Mouse (Mus musculus) cerebellum, adult 18-20 months (tissue): ENCODE measurements around the gene Amy2a4.
"Not testable (repeated sequence)": the region's sequence is repeated elsewhere in the genome, so short reads cannot be mapped to it uniquely, and the experiment has no call there.

Experiments
- DNase-seq, 2 experiments: peaks; one replicate each; pipeline ENCODE4 v3.0.0; 2021

Amy2a4 gene

DNA sequence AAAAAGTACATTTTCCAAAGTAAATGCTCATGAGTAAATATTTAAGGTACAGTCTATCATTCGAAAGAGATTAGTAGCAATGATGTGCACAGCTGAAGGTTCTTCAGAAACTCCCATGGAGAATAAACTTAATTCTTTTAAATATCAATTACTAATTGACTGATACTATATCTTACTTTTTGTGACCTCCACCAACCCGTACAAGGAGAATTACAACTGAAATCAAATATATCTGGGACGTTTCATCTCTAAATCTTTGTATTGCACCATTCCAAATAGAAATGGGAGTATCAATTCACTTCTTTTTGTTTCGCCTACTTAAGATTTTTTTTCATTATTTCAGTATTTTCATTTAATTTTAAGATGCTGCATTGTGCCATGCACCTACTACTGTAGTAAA, at the start of gene Amy2a4:
Gene Amy2a4 (minus strand): TSS at position 101 of the 400 bp plus-strand sequence.
- DNase-seq = not testable (repeated sequence)

DNA sequence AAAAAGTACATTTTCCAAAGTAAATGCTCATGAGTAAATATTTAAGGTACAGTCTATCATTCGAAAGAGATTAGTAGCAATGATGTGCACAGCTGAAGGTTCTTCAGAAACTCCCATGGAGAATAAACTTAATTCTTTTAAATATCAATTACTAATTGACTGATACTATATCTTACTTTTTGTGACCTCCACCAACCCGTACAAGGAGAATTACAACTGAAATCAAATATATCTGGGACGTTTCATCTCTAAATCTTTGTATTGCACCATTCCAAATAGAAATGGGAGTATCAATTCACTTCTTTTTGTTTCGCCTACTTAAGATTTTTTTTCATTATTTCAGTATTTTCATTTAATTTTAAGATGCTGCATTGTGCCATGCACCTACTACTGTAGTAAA, 32.7 kb upstream of the Amy2a4 start, which contains the start of gene Amy2a3:
Gene Amy2a3 (minus strand): TSS at position 101 of the 400 bp plus-strand sequence.
- not testable (repeated sequence) for DNase-seq

DNA sequence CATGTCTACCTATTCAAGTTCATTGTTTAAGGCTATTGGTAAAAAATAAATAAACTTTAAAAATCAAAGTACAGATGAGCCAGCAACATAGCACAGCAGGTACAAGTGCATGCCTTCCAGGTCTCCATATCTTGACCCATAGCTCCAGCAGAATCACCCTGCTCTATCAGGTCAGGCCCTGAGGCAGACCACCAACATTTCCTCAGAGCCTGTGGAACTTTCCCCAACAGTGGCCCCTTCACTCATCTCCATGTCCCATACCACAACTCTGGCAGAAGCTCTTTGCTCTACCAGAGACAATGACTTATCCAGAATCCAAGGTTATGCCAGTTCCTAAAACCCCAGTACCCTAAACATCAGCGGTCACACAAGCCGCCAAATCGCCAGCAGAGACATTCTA, 21.7 kb upstream of the Amy2a4 start:
- not testable (repeated sequence) for DNase-seq

DNA sequence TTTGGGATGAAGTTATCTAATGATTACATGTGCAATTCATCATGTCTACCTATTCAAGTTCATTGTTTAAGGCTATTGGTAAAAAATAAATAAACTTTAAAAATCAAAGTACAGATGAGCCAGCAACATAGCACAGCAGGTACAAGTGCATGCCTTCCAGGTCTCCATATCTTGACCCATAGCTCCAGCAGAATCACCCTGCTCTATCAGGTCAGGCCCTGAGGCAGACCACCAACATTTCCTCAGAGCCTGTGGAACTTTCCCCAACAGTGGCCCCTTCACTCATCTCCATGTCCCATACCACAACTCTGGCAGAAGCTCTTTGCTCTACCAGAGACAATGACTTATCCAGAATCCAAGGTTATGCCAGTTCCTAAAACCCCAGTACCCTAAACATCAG, 11.0 kb downstream of the Amy2a4 start:
- not testable (repeated sequence) for DNase-seq

DNA sequence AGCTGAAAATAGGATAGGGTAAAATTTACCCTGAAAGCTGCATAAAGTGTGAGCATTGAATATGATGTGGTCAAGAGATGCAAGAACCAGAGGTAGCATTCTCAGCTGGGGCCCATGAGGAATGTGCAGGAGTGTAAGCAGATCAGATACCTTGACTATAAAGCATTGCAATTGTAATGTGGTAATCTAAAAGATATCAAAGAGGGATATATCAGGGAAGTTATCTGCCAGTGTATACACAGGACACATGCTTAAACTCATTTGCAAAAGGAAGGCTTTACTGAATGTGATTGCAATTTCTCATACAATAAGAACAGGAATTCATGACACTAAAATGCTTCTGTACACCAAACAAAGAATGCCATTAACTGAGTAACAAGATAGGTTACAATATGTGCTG, 11.7 kb downstream of the Amy2a4 start:
- not testable (repeated sequence) for DNase-seq

DNA sequence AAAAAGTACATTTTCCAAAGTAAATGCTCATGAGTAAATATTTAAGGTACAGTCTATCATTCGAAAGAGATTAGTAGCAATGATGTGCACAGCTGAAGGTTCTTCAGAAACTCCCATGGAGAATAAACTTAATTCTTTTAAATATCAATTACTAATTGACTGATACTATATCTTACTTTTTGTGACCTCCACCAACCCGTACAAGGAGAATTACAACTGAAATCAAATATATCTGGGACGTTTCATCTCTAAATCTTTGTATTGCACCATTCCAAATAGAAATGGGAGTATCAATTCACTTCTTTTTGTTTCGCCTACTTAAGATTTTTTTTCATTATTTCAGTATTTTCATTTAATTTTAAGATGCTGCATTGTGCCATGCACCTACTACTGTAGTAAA, 32.5 kb downstream of the Amy2a4 start, which contains the start of gene Amy2a5:
Gene Amy2a5 (minus strand): TSS at position 101 of the 400 bp plus-strand sequence.
- DNase-seq = not testable (repeated sequence)
